ENCODE assay signal across 35 mouse cellular contexts in genomic region chr5:89390405-89390804, GRCm38 (mm10).
"Had no signal": no experiment of that assay in that cellular context is flagged by ENCODE, and none has a peak within 500 bp of the region (broad histone marks: within the 10 kb centered on the region; RNA-seq: fewer than 3 reads in every experiment).

No protein-coding gene starts in this region.

- H3K9me3 ChIP-seq: heart, embryonic 10.5 days; hindbrain, embryonic 15.5 days; intestine, embryonic 15.5 days; kidney, embryonic 15.5 days had no signal

- H3K27ac ChIP-seq: heart, adult 2 months; heart, embryonic 10.5 days; heart, embryonic 13.5 days; heart, embryonic 15.5 days; hindbrain, embryonic 10.5 days; hindbrain, embryonic 12.5 days; hindbrain, embryonic 13.5 days; hindbrain, embryonic 14.5 days; hindbrain, embryonic 15.5 days; hindbrain, postnatal 0 days; intestine, embryonic 15.5 days; kidney, embryonic 15.5 days; kidney, postnatal 0 days; layer of hippocampus, adult 2 months had no signal

- H3K4me2 ChIP-seq: heart, embryonic 11.5 days; heart, embryonic 12.5 days; heart, embryonic 13.5 days; heart, embryonic 15.5 days; hindbrain, embryonic 12.5 days; hindbrain, embryonic 13.5 days; hindbrain, embryonic 14.5 days; hindbrain, embryonic 15.5 days; intestine, embryonic 15.5 days; kidney, embryonic 15.5 days had no signal

- H3K4me1 ChIP-seq: heart, embryonic 10.5 days; heart, embryonic 12.5 days; heart, embryonic 13.5 days; heart, embryonic 15.5 days; hindbrain, embryonic 10.5 days; hindbrain, embryonic 12.5 days; hindbrain, embryonic 13.5 days; hindbrain, embryonic 15.5 days; intestine, embryonic 15.5 days; kidney, embryonic 15.5 days had no signal

- DNase-seq: heart, adult 2 months; heart, postnatal 10 days; heart, postnatal 14 days; heart, postnatal 36 days; heart, postnatal 4 days; kidney, adult 11 months; kidney, adult 18-20 months; kidney, adult 2 months; kidney, adult 8-10 months; kidney, adult 9 months; kidney, postnatal 10 days; kidney, postnatal 14 days; kidney, postnatal 25 days; kidney, postnatal 36 days; kidney, postnatal 4 days; layer of hippocampus, adult 9-11 months had no signal

- H3K4me3 ChIP-seq: heart, adult 2 months; heart, embryonic 10.5 days; heart, embryonic 12.5 days; heart, embryonic 13.5 days; heart, embryonic 15.5 days; hindbrain, embryonic 10.5 days; hindbrain, embryonic 12.5 days; hindbrain, embryonic 13.5 days; hindbrain, embryonic 15.5 days; intestine, embryonic 15.5 days; kidney, embryonic 15.5 days; layer of hippocampus, adult 2 months had no signal

- H3K9ac ChIP-seq: heart, embryonic 12.5 days; heart, embryonic 13.5 days; heart, embryonic 15.5 days; hindbrain, embryonic 12.5 days; hindbrain, embryonic 13.5 days; hindbrain, embryonic 14.5 days; hindbrain, embryonic 15.5 days; intestine, embryonic 15.5 days; kidney, embryonic 15.5 days had no signal

- ATAC-seq: hindbrain, embryonic 16.5 days; hindbrain, postnatal 0 days; inflammation-experienced regulatory T-cells, adult 6 months; intestine, embryonic 15.5 days; intestine, embryonic 16.5 days; intestine, postnatal 0 days had no signal

- H3K36me3 ChIP-seq: heart, embryonic 10.5 days; heart, embryonic 12.5 days; heart, embryonic 13.5 days; heart, embryonic 15.5 days; hindbrain, embryonic 10.5 days; hindbrain, embryonic 12.5 days; hindbrain, embryonic 13.5 days; hindbrain, embryonic 15.5 days; intestine, embryonic 15.5 days; kidney, embryonic 15.5 days had no signal

- H3K27me3 ChIP-seq: heart, embryonic 12.5 days; heart, embryonic 13.5 days; heart, embryonic 15.5 days; hindbrain, embryonic 12.5 days; hindbrain, embryonic 13.5 days; hindbrain, embryonic 15.5 days; intestine, embryonic 15.5 days; kidney, embryonic 15.5 days had no signal
